Mouse (Mus musculus) heart, postnatal 0 days (tissue): ENCODE results near the gene Hmces. TPM values are rescaled to one million over a fixed set of nuclear protein-coding genes. Genes with fewer than 3 reads are reported as not detected.
"Not testable (repeated sequence)": the region's sequence is repeated elsewhere in the genome, so short reads cannot be mapped to it uniquely, and the experiment has no call there.

Experiments used
- ATAC-seq: fragments of 200-750 bp; cut with Nextera tagmentation; 2 replicates; pipeline ENCODE4 v1.8.0; 2017; ENCODE audit warnings: low read depth, moderate number of reproducible peaks, moderate library complexity; ENCODE audit not compliant: insufficient read depth
- DNase-seq: peaks from one replicate; pipeline ENCODE4 v3.0.0-alpha.2; 2016; ENCODE audit warnings: low spot score
- H3K27ac ChIP-seq: fragments of 300-500 bp; sonication (generic); 2 replicates; pipeline ENCODE4 v1.5.1; 2014; ENCODE audit warnings: low read depth, mild to moderate bottlenecking
- H3K27me3 ChIP-seq: fragments of 300-500 bp; sonication (generic); 2 replicates; pipeline ENCODE4 v1.6.1; 2014; ENCODE audit warnings: low read length, mixed read lengths; ENCODE audit not compliant: control insufficient read depth, insufficient read depth
- H3K36me3 ChIP-seq: fragments of 300-500 bp; sonication (generic); replicated peaks from 2 replicates; pipeline ENCODE4 v1.6.1; 2014; ENCODE audit warnings: low read length, mixed read lengths; ENCODE audit not compliant: control insufficient read depth, insufficient read depth
- H3K4me1 ChIP-seq: fragments of 300-500 bp; sonication (generic); 2 replicates; pipeline ENCODE4 v1.6.1; 2014; ENCODE audit warnings: antibody characterized with exemption; ENCODE audit not compliant: control insufficient read depth, insufficient read depth
- H3K4me2 ChIP-seq: fragments of 300-500 bp; sonication (generic); 2 replicates; pipeline ENCODE4 v1.6.1; 2014; ENCODE audit warnings: low read depth, mild to moderate bottlenecking, low read length, moderate library complexity
- H3K4me3 ChIP-seq: fragments of 300-500 bp; sonication (generic); 2 replicates; pipeline ENCODE4 v1.5.1; 2014; ENCODE audit warnings: low read depth, low read length
- H3K9ac ChIP-seq: fragments of 300-500 bp; sonication (generic); replicated peaks from 2 replicates; pipeline ENCODE4 v1.6.1; 2014; ENCODE audit warnings: low read depth, low read length, mixed read lengths
- H3K9me3 ChIP-seq: fragments of 300-500 bp; sonication (generic); replicated peaks from 2 replicates; pipeline ENCODE4 v1.6.1; 2016; ENCODE audit warnings: low read length; ENCODE audit not compliant: control insufficient read depth
- CTCF ChIP-seq: IDR thresholded peaks from 2 replicates; pipeline ENCODE4 v1.5.1; 2016; ENCODE audit warnings: antibody characterized with exemption, control low read depth, low read depth
- EP300 ChIP-seq: IDR thresholded peaks from 2 replicates; pipeline ENCODE4 v1.6.1; 2016; ENCODE audit warnings: antibody characterized with exemption, low read depth
- WGBS: fragments of 180-500 bp; shearing (Covaris S2); extraction: QIAGEN DNeasy Blood & Tissue Kit; methylation state at CpG from one replicate; pipeline ENCODE4 v1.1.7; 2014; 5-methylcytosine and 5-hydroxymethylcytosine counted together
- polyA plus RNA-seq: library from polyadenylated mRNA; unstranded; fragments of >200 nt; fragmentation: Nextera tagmentation; extraction: Ambion mirVana; gene quantifications from 2 replicates; pipeline ENCODE4 v1.2.1, GENCODE M21; 2015
- total RNA-seq: library from RNA; depleted of rRNA; stranded (reverse); fragments of >200 nt; gene quantifications from 2 replicates; pipeline ENCODE4 v1.2.3, GENCODE M21; 2014; ENCODE audit warnings: low replicate concordance

Hmces gene
- total and polyA plus RNA-seq, 2 experiments from 2014 or later: 16.2 to 40.9 TPM

DNA sequence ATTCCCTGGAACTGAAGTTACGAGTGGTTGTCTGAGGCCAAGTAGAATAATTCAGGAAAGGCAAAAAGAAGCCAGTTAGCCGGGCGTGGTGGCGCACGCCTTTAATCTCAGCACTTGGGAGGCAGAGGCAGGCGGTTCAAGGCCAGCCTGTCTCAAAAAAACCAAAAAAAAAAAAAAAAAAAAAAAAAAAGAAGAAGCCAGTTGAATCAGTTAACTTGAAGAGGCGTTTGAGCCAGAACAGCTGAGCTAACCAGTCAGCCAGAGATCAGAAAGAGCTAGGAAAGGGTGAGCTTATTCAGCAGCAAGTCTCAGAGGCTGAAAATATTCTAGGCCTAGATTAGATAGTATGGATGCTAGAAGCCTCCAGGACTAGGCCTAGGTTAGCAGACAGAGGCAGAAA, 28.4 kb downstream of the Hmces start:
- Histone ChIP-seq H3K27ac (no peak overlapping the region), H3K27me3 (no peaks in the 10 kb centered on the region), H3K4me2 (no peak overlapping the region), H3K4me1 (no peaks in the 10 kb centered on the region), H3K36me3 (no peaks in the 10 kb centered on the region), H3K9ac (no peak overlapping the region), H3K4me3 (no peak overlapping the region), H3K9me3 (no peaks in the 10 kb centered on the region; the same call in 1 of the 2 replicates)
- WGBS: 82% methylated on average over 7 of the region's 7 CpGs
- DNase-seq (no peak), ATAC-seq (no peak)
- no peak for TF ChIP-seq EP300
- TF ChIP-seq CTCF: no peak

DNA sequence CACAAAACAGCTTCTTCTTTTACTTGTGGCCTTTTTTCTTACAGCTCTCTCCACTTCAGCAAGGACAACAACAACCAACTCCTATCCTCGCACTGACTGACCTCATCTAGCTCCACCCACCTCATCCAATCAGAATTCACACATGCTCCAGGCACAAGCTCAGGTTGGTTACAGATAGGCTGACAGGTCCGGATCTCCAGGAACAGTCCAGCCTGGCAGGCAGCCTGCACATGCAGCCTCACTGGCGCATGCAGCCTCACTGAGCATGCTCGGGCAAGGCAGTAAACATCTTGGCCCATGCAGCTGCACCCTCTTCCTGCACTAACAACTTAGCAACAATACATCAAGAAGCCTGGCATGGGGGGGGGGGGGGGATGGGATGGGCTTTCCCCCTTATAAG, 48.7 kb downstream of the Hmces start:
- H3K36me3 ChIP-seq, H3K4me3 ChIP-seq, H3K9ac ChIP-seq, ATAC-seq, H3K27ac ChIP-seq, DNase-seq, H3K4me2 ChIP-seq, H3K4me1 ChIP-seq, H3K27me3 ChIP-seq: not testable (repeated sequence)
- peaks cover 11% of the 10 kb centered on the region; the same call in 1 of the 2 replicates for H3K9me3 ChIP-seq
- 49% methylated on average over 4 of the region's 4 CpGs for WGBS

DNA sequence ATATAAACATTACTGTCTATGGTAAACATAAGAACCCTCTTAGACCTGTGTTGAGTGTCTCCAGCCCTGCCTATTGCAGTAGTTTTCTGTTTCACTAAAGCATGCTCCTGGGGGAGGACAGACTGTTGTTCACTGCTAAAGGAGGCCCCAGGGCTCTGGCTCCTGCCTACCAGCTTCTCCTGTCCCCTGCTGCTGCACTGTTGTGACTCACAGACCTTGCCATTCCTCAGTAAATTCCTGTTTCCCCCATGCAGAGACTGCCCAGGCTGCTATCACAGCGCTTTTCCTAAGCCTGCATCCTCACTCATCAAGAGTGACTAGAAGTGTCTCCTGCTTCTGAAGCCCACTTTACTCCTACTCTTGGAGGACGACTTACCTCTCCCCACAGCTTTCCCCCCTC, 56.3 kb downstream of the Hmces start:
- TF ChIP-seq EP300 (no peak), CTCF (no peak)
- 15% methylated on average over 2 of the region's 2 CpGs for WGBS

DNA sequence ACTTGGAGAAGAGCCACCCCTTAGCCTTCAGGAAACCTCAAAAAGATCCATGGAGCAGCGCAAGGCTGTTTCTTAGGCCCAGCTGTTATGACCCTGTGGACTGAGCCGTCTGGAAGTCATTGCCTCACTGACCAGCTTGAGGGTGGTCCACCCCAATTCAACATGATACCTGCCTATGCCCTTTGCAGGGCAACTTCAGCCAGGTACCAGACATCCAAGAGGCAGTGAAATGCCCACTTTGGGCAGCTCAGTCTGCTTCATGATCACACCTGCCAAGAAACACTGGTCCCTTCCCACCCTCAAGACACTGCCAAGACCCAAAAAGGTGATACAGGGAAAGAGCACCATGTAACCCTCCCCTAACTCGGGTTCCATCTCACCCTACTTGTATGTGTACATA, 66.0 kb downstream of the Hmces start:
- no peak for DNase-seq
- Histone ChIP-seq H3K9ac (no peak overlapping the region), H3K27me3 (peaks cover 6% of the 10 kb centered on the region; the same call in 1 of the 2 replicates), H3K4me1 (peaks cover 17% of the 10 kb centered on the region), H3K4me3 (no peak overlapping the region), H3K27ac (no peak overlapping the region), H3K36me3 (0 out of 2 replicates have a peak, but pooled peaks cover 1% of the 10 kb centered on the region), H3K4me2 (peak overlapping the region; percentile 97; the same call in 1 of the 2 replicates), H3K9me3 (no peaks in the 10 kb centered on the region)
- no peak for TF ChIP-seq EP300
- WGBS: 79% methylated on average over 3 of the region's 3 CpGs
- ATAC-seq: no peak

More for the DNA sequence above, 56.3 kb downstream of the Hmces start:
- Histone ChIP-seq H3K36me3 (no peaks in the 10 kb centered on the region), H3K9me3 (no peaks in the 10 kb centered on the region), H3K4me1 (no peaks in the 10 kb centered on the region), H3K27me3 (no peaks in the 10 kb centered on the region), H3K27ac (no peak overlapping the region), H3K4me3 (no peak overlapping the region), H3K9ac (no peak overlapping the region), H3K4me2 (no peak overlapping the region)
- ATAC-seq (no peak), DNase-seq (no peak)

DNA sequence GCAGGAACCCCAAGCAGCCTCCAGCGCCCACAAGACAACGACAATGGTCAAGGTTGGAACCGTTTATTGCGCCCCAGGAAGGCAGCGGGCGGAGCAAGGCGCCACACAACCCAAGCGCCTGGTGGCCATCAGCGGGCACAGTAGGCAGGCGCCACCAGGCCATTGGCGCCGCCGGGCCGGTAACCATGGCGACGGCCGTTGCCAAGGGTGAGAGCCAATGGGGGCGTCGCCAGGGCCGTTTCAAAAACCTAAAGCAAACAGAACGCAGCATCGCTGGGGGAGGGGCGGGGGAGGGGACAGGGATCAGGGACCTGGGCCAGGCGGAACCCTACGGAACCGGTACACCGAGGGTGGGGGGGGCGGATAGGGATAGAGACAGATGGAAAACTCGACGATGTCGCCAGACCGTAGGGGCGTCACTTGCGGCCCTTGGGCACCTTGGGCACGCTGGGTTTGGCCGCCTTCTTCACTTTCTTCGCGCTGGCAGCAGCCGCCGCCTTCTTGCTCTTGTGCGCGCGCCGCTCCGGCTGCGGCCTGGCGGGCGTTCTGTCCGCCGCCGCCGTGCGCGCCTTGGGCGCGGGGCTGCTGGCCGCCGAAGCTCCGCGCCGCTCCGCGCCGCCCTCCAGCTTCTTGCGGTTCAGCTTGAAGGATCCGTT, 66.8 kb downstream of the Hmces start:
- Histone ChIP-seq H3K9ac (peak overlapping the region; percentile 84), H3K4me3 (peak overlapping the region; percentile 72), H3K9me3 (no peaks in the 10 kb centered on the region), H3K27ac (peak overlapping the region; percentile 35), H3K4me2 (peak overlapping the region; percentile 97), H3K27me3 (peaks cover 6% of the 10 kb centered on the region; the same call in 1 of the 2 replicates), H3K4me1 (peaks cover 17% of the 10 kb centered on the region), H3K36me3 (0 out of 2 replicates have a peak, but pooled peaks cover 3% of the 10 kb centered on the region)
- DNase-seq (peak; percentile 42), ATAC-seq (peak; percentile 70)
- peak; percentile 23 for TF ChIP-seq CTCF
- TF ChIP-seq EP300: no peak
- under 1% methylated on average over 65 of the region's 66 CpGs for WGBS

- Histone ChIP-seq H3K4me1 (peaks cover 17% of the 10 kb centered on the region), H3K9me3 (no peaks in the 10 kb centered on the region), H3K36me3 (0 out of 2 replicates have a peak, but pooled peaks cover 3% of the 10 kb centered on the region), H3K4me2 (peak overlapping the region; percentile 97), H3K27me3 (peaks cover 6% of the 10 kb centered on the region; the same call in 1 of the 2 replicates), H3K4me3 (peak overlapping the region; percentile 72), H3K9ac (peak overlapping the region; percentile 84), H3K27ac (peak overlapping the region; percentile 35)
- DNase-seq: no peak
- peak; percentile 16 for ATAC-seq
- TF ChIP-seq EP300 (no peak), CTCF (no peak)
- WGBS: 0% methylated on average over 46 of the region's 56 CpGs
These were observed 67.3 kb downstream of the Hmces start for GRCm38 (mm10) chr6:87981030-87981485.
